Mouse (Mus musculus) adrenal gland, postnatal 25 days (tissue): ENCODE results near the gene Med13. TPM values are rescaled to one million over a fixed set of nuclear protein-coding genes. Genes with fewer than 3 reads are reported as not detected.

ENCODE experiments used
- DNase-seq: peaks from one replicate; pipeline ENCODE4 v3.0.0; 2021; ENCODE audit warnings: mixed read lengths
- long read RNA-seq: library from polyadenylated mRNA; stranded (forward); transcript quantifications from one replicate; pipeline ENCODE4 v2.0.0, GENCODE M21; 2021
- total RNA-seq: library from RNA; stranded (reverse); gene quantifications from 2 replicates; pipeline ENCODE4 v1.2.3, GENCODE M21; 2021

Med13 gene
- total RNA-seq = 48.9 and 54.1 TPM in 2 replicates
- long read RNA-seq, partial matches to known transcripts = 0 of 2 reads
- long read RNA-seq, other reads (novel, unspliced or antisense) = 2 of 2 reads

GRCm38 (mm10) chr11:86356854-86357788 is at the start of gene Med13:
Gene Med13, minus strand, starts transcription at chr11:86357602.
- peak; percentile 61 for DNase-seq

- DNase-seq = no peak
Measured at GRCm38 (mm10) chr11:86404590-86404989, 47.2 kb upstream of the Med13 start.

GRCm38 (mm10) chr11:86403845-86404244 is 46.4 kb upstream of the Med13 start:
- no peak for DNase-seq

- no peak for DNase-seq
Measured at GRCm38 (mm10) chr11:86399241-86400107, 42.1 kb upstream of the Med13 start.

- DNase-seq = no peak
Measured at GRCm38 (mm10) chr11:86396950-86397594, 39.7 kb upstream of the Med13 start.

- DNase-seq = no peak
Measured at GRCm38 (mm10) chr11:86396518-86396917, 39.1 kb upstream of the Med13 start.

GRCm38 (mm10) chr11:86395513-86396125 is 38.2 kb upstream of the Med13 start:
- peak; percentile 72 for DNase-seq

GRCm38 (mm10) chr11:86395100-86395499 is 37.7 kb upstream of the Med13 start:
- DNase-seq = no peak

GRCm38 (mm10) chr11:86391687-86392086 is 34.3 kb upstream of the Med13 start:
- no peak for DNase-seq

- no peak for DNase-seq
Measured at GRCm38 (mm10) chr11:86390308-86390707, 32.9 kb upstream of the Med13 start.

- DNase-seq = no peak
Measured at GRCm38 (mm10) chr11:86389506-86389905, 32.1 kb upstream of the Med13 start.

- DNase-seq = no peak
Measured at GRCm38 (mm10) chr11:86388821-86389480, 31.5 kb upstream of the Med13 start.

GRCm38 (mm10) chr11:86387121-86387893 is 29.9 kb upstream of the Med13 start:
- no peak for DNase-seq

- DNase-seq = no peak
Measured at GRCm38 (mm10) chr11:86386576-86386975, 29.2 kb upstream of the Med13 start.

- no peak for DNase-seq
Measured at GRCm38 (mm10) chr11:86385710-86386282, 28.4 kb upstream of the Med13 start.

GRCm38 (mm10) chr11:86384141-86384540 is 26.7 kb upstream of the Med13 start:
- DNase-seq = no peak

- DNase-seq = no peak
Measured at GRCm38 (mm10) chr11:86382520-86383157, 25.2 kb upstream of the Med13 start.

GRCm38 (mm10) chr11:86381478-86382091 is 24.2 kb upstream of the Med13 start:
- peak; percentile 15 for DNase-seq
